Mouse (Mus musculus): ENCODE results near the gene Ccdc136. TPM values are rescaled to one million over a fixed set of nuclear protein-coding genes. Genes with fewer than 3 reads are reported as not detected.

Gene Ccdc136
- polyA plus RNA-seq, 1 experiment: not detected

DNA sequence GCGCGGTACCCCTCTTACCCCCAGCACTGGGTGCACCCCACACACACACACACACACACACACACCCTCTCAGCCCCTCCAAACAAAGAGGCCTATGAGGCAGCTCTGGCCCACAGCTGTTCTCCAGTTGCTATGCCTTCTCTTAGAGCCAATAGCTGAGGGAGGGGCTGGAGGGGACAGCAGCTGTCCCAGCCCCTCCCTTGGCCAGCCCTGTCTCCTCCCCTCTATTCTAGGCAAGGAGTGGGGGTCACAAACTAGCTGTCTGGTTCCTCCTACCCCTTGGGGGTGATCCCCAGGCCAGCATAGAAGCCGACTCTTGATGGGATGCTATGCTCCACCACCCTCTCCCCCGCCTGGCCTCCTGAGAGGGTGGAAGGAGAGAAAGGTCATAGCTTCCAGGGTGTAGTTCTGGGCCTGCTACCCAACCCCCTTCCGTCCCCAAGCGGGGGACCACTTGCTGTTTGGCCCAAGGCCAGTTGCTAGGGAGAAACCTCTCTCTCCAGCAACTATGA is 39.9 kb downstream of the Ccdc136 start:
- Histone ChIP-seq H3K4me1 (ENCODE audit: control insufficient read depth, insufficient read depth, low read length) (peaks cover 6% of the 10 kb centered on the region; the same call in 1 of the 2 replicates), H3K4me3 (ENCODE audit: insufficient read depth, low read length) (no peak overlapping the region), H3K27ac (ENCODE audit: insufficient read depth, low read depth, low read length) (no peak overlapping the region)
- TF ChIP-seq POLR2A (IDR thresholded peaks at IDR 0.05; ENCODE audit: borderline replicate concordance, low read depth, low read length) (no peak), CTCF (IDR thresholded peaks at IDR 0.05; ENCODE audit: low read depth, low read length) (no peak)

GRCm38 (mm10) chr6:29436461-29436934 is 40.4 kb downstream of the Ccdc136 start:
- no peak overlapping the region for H3K27ac ChIP-seq (ENCODE audit: insufficient read depth, low read depth, low read length)
- H3K4me1 ChIP-seq (ENCODE audit: control insufficient read depth, insufficient read depth, low read length): 0 out of 2 replicates have a peak, but pooled peaks cover 5% of the 10 kb centered on the region
- TF ChIP-seq CTCF (IDR thresholded peaks at IDR 0.05; ENCODE audit: low read depth, low read length) (no peak), POLR2A (IDR thresholded peaks at IDR 0.05; ENCODE audit: borderline replicate concordance, low read depth, low read length) (no peak)
- no peak overlapping the region for H3K4me3 ChIP-seq (ENCODE audit: insufficient read depth, low read length)

DNA sequence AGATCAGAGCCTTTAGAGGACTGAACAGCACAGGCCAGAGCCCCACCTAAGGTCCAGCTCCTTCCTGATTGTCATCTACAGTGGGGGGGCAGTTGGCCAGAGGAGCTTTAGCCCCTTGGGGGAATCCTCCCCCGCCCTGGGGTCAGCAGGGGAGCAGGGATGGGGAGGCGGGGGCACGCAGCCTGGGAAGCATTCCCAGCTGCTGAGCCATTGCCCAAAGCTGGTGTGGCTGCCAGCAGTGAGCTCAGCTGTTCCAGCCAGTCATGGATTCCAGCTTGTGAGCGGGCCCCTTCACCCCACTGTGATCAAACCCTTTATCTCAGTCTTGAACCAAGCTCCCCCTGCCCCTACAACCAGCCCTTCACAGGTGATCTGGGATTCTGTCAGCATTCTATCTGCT is 43.1 kb downstream of the Ccdc136 start:
- H3K4me1 ChIP-seq (ENCODE audit: control insufficient read depth, insufficient read depth, low read length): 0 out of 2 replicates have a peak, but pooled peaks cover 4% of the 10 kb centered on the region
- H3K4me3 ChIP-seq (ENCODE audit: insufficient read depth, low read length): no peak overlapping the region
- no peak overlapping the region for H3K27ac ChIP-seq (ENCODE audit: insufficient read depth, low read depth, low read length)
- TF ChIP-seq POLR2A (IDR thresholded peaks at IDR 0.05; ENCODE audit: borderline replicate concordance, low read depth, low read length) (no peak), CTCF (IDR thresholded peaks at IDR 0.05; ENCODE audit: low read depth, low read length) (no peak)

GRCm38 (mm10) chr6:29439789-29440188 is 43.7 kb downstream of the Ccdc136 start:
- Histone ChIP-seq H3K27ac (ENCODE audit: insufficient read depth, low read depth, low read length) (no peak overlapping the region), H3K4me1 (ENCODE audit: control insufficient read depth, insufficient read depth, low read length) (no peaks in the 10 kb centered on the region), H3K4me3 (ENCODE audit: insufficient read depth, low read length) (no peak overlapping the region)
- TF ChIP-seq POLR2A (IDR thresholded peaks at IDR 0.05; ENCODE audit: borderline replicate concordance, low read depth, low read length): no peak
- TF ChIP-seq CTCF (IDR thresholded peaks at IDR 0.05; ENCODE audit: low read depth, low read length): no peak

DNA sequence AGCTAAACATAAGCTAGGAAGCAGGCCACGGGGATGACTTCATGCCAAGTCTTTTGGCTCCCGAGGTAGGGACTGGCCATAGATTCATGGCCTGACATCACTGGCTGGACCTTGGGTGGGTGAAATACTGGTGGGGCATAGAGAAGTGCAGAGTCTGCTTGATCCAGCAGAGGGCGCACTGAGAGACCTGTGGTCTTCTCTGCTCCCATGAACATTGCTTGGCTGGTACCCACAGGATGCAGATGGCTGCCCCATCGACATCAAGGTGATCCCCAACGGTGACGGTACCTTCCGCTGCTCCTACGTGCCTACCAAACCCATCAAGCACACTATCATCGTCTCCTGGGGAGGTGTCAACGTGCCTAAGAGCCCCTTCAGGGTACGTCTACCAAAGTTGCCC is 48.7 kb downstream of the Ccdc136 start:
- TF ChIP-seq CTCF (IDR thresholded peaks at IDR 0.05; ENCODE audit: low read depth, low read length) (peak; percentile 69), POLR2A (IDR thresholded peaks at IDR 0.05; ENCODE audit: borderline replicate concordance, low read depth, low read length) (no peak)
- Histone ChIP-seq H3K27ac (ENCODE audit: insufficient read depth, low read depth, low read length) (no peak overlapping the region), H3K4me3 (ENCODE audit: insufficient read depth, low read length) (no peak overlapping the region), H3K4me1 (ENCODE audit: control insufficient read depth, insufficient read depth, low read length) (no peaks in the 10 kb centered on the region)

- no peak for TF ChIP-seq CTCF (IDR thresholded peaks at IDR 0.05; ENCODE audit: low read depth, low read length)
- TF ChIP-seq POLR2A (IDR thresholded peaks at IDR 0.05; ENCODE audit: borderline replicate concordance, low read depth, low read length): no peak
- Histone ChIP-seq H3K4me3 (ENCODE audit: insufficient read depth, low read length) (no peak overlapping the region), H3K4me1 (ENCODE audit: control insufficient read depth, insufficient read depth, low read length) (no peaks in the 10 kb centered on the region), H3K27ac (ENCODE audit: insufficient read depth, low read depth, low read length) (no peak overlapping the region)
Measured at GRCm38 (mm10) chr6:29445354-29445753, 49.2 kb downstream of the Ccdc136 start.

GRCm38 (mm10) chr6:29449858-29450257 is 53.7 kb downstream of the Ccdc136 start:
- H3K4me1 ChIP-seq (ENCODE audit: control insufficient read depth, insufficient read depth, low read length): no peaks in the 10 kb centered on the region
- no peak overlapping the region for H3K27ac ChIP-seq (ENCODE audit: insufficient read depth, low read depth, low read length)
- no peak overlapping the region for H3K4me3 ChIP-seq (ENCODE audit: insufficient read depth, low read length)
- TF ChIP-seq POLR2A (IDR thresholded peaks at IDR 0.05; ENCODE audit: borderline replicate concordance, low read depth, low read length): no peak
- no peak for TF ChIP-seq CTCF (IDR thresholded peaks at IDR 0.05; ENCODE audit: low read depth, low read length)

- Histone ChIP-seq H3K4me3 (ENCODE audit: insufficient read depth, low read length) (no peak overlapping the region), H3K4me1 (ENCODE audit: control insufficient read depth, insufficient read depth, low read length) (no peaks in the 10 kb centered on the region), H3K27ac (ENCODE audit: insufficient read depth, low read depth, low read length) (no peak overlapping the region)
- no peak for TF ChIP-seq POLR2A (IDR thresholded peaks at IDR 0.05; ENCODE audit: borderline replicate concordance, low read depth, low read length)
- no peak for TF ChIP-seq CTCF (IDR thresholded peaks at IDR 0.05; ENCODE audit: low read depth, low read length)
Measured at GRCm38 (mm10) chr6:29450667-29451066, 54.6 kb downstream of the Ccdc136 start.

- TF ChIP-seq POLR2A (IDR thresholded peaks at IDR 0.05; ENCODE audit: borderline replicate concordance, low read depth, low read length): no peak
- no peak for TF ChIP-seq CTCF (IDR thresholded peaks at IDR 0.05; ENCODE audit: low read depth, low read length)
- Histone ChIP-seq H3K4me1 (ENCODE audit: control insufficient read depth, insufficient read depth, low read length) (no peaks in the 10 kb centered on the region), H3K27ac (ENCODE audit: insufficient read depth, low read depth, low read length) (no peak overlapping the region), H3K4me3 (ENCODE audit: insufficient read depth, low read length) (no peak overlapping the region)
Measured at GRCm38 (mm10) chr6:29461502-29461901, 65.4 kb downstream of the Ccdc136 start.

DNA sequence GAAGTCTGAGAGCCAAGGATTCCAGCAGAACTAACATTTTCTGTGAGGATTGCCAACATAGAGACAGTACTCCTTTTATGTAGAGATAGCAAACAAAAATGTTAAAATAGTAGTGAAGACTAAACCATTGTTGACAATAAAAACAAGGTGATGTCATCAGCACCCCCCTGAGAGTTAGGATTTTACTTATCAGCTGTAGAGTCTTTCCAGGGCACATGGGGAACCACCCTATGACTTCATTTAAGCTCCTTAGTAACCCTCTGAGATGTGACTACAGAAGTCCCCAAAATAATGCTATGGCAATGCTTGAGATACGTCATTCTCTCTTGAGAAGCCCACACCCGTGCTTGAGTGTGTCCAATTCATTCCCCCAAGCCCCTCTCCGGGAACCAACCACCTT is 67.3 kb downstream of the Ccdc136 start:
- no peak overlapping the region for H3K4me3 ChIP-seq (ENCODE audit: insufficient read depth, low read length)
- TF ChIP-seq CTCF (IDR thresholded peaks at IDR 0.05; ENCODE audit: low read depth, low read length): no peak
- no peak for TF ChIP-seq POLR2A (IDR thresholded peaks at IDR 0.05; ENCODE audit: borderline replicate concordance, low read depth, low read length)
- H3K27ac ChIP-seq (ENCODE audit: insufficient read depth, low read depth, low read length): no peak overlapping the region
- no peaks in the 10 kb centered on the region for H3K4me1 ChIP-seq (ENCODE audit: control insufficient read depth, insufficient read depth, low read length)
